Mouse (Mus musculus) embryonic facial prominence, embryonic 14.5 days (tissue): Measurements from ENCODE around the gene Drd4. TPM values are rescaled to one million over a fixed set of nuclear protein-coding genes. Genes with fewer than 3 reads are reported as not detected.

ENCODE experiments used
- ATAC-seq: fragments of 200-750 bp; cut with Nextera tagmentation; 2 replicates; pipeline ENCODE4 v1.8.0; 2017; ENCODE audit warnings: low read depth, moderate number of reproducible peaks, moderate TSS enrichment
- DNase-seq: peaks from one replicate; pipeline ENCODE4 v3.0.0-alpha.2; 2015; ENCODE audit warnings: low spot score
- H3K27ac ChIP-seq: fragments of 300-500 bp; sonication (generic); replicated peaks from 2 replicates; pipeline ENCODE4 v1.5.1; 2014; ENCODE audit warnings: low read depth, mild to moderate bottlenecking, low read length, moderate library complexity
- H3K27me3 ChIP-seq: fragments of 300-500 bp; sonication (generic); replicated peaks from 2 replicates; pipeline ENCODE4 v1.6.1; 2014; ENCODE audit warnings: low read length; ENCODE audit not compliant: control insufficient read depth, insufficient read depth
- H3K36me3 ChIP-seq: fragments of 300-500 bp; sonication (generic); 2 replicates; pipeline ENCODE4 v1.6.1; 2014; ENCODE audit warnings: low read length, mixed read lengths; ENCODE audit not compliant: control insufficient read depth, insufficient read depth
- H3K4me1 ChIP-seq: fragments of 300-500 bp; sonication (generic); 2 replicates; pipeline ENCODE4 v1.6.1; 2014; ENCODE audit warnings: antibody characterized with exemption, low read length; ENCODE audit not compliant: control insufficient read depth, insufficient read depth
- H3K4me2 ChIP-seq: fragments of 300-500 bp; sonication (generic); 2 replicates; pipeline ENCODE4 v1.6.1; 2014; ENCODE audit warnings: low read depth, mild to moderate bottlenecking, low read length, moderate library complexity, mixed read lengths
- H3K4me3 ChIP-seq: fragments of 300-500 bp; sonication (generic); 2 replicates; pipeline ENCODE4 v1.5.1; 2014; ENCODE audit warnings: low read depth, mild to moderate bottlenecking, low read length
- H3K9ac ChIP-seq: fragments of 300-500 bp; sonication (generic); 2 replicates; pipeline ENCODE4 v1.6.1; 2014; ENCODE audit warnings: low read depth, mild to moderate bottlenecking, low read length, moderate library complexity, mixed read lengths
- H3K9me3 ChIP-seq: fragments of 300-500 bp; sonication (generic); 2 replicates; pipeline ENCODE4 v1.6.1; 2016; ENCODE audit warnings: low read length; ENCODE audit not compliant: control insufficient read depth
- WGBS: fragments of 180-500 bp; shearing (Covaris S2); extraction: QIAGEN DNeasy Blood & Tissue Kit; methylation state at CpG from one replicate; pipeline ENCODE4 v1.1.7; 2014; 5-methylcytosine and 5-hydroxymethylcytosine counted together
- polyA plus RNA-seq: library from polyadenylated mRNA; unstranded; fragments of >200 nt; fragmentation: Nextera tagmentation; extraction: Ambion mirVana; gene quantifications from 2 replicates; pipeline ENCODE4 v1.2.1, GENCODE M21; 2014

Gene Drd4
- polyA plus RNA-seq, 1 experiment from 2014 or later, result 0.81 TPM

DNA sequence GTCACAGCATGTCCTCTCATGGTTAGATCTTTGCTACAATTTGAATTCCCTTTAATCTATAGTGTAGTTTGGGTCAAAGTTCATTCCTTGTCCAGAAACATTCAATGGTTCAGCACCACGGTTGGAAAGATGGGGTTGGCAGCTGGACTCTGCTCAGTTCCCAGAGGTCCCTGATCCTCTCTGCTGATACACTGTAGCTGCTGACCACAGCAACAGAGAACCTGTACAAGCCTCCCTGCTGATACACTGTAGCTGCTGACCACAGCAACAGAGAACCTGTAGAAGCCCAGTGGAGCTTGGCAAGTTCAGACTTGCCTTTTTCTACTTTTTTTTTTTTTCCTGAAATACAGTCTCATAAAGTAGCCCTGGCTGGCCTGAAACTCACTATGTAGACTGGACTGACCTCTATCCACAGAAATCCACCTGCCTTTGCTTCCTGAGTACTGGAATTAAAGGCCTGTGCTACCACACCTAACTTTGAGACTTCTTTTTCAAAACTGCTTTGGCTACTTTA is 25.9 kb downstream of the Drd4 start:
- Histone ChIP-seq H3K36me3 (peaks cover 97% of the 10 kb centered on the region), H3K27ac (no peak overlapping the region), H3K9ac (no peak overlapping the region), H3K27me3 (no peaks in the 10 kb centered on the region), H3K4me3 (no peak overlapping the region), H3K4me1 (no peaks in the 10 kb centered on the region), H3K9me3 (no peaks in the 10 kb centered on the region), H3K4me2 (no peak overlapping the region)
- ATAC-seq (no peak), DNase-seq (no peak)
- 87% methylated on average over 1 of the region's 1 CpGs for WGBS

DNA sequence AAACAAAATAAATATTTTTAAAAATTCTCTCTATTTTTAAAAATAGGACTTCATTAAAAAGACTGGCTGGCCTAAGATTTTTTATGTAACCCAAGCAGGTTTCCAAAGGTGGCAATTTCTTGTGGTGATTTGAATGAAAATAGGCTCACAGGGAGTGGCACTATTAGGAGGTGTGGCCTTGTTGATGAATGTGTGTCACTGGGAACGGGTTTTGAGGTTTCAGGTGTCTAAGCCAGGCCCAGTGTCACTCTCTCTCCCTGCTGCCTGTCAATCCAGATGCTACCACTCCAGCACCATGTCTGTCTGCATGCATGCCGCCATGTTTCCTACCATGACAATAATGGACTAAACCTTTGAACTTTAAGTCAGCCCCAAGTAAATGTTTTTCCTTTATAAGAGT is 27.6 kb downstream of the Drd4 start:
- ATAC-seq (no peak), DNase-seq (no peak)
- Histone ChIP-seq H3K9me3 (no peaks in the 10 kb centered on the region), H3K27ac (no peak overlapping the region), H3K4me2 (no peak overlapping the region), H3K4me1 (no peaks in the 10 kb centered on the region), H3K27me3 (no peaks in the 10 kb centered on the region), H3K9ac (no peak overlapping the region), H3K4me3 (no peak overlapping the region), H3K36me3 (peaks cover 95% of the 10 kb centered on the region)
- 86% methylated on average over 2 of the region's 2 CpGs for WGBS

DNA sequence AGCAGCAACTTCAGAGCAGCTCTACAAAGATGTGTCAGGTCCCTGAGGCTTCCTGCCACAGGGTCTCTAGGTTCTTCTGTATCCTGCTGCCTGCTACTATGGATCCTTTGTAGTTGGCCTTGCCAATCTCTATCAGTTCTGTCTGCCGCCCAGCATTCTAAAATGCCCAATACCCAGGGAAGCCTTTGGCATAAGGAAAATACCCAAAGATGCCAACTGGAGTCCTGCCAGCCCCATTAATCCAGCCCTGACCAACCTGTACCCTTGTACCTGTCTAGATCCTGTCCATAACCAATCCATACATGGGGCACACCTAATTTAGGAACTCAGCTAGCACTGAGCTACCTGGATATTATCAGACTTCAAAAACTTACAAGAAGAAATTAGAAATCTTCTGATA is 32.9 kb downstream of the Drd4 start:
- Histone ChIP-seq H3K27me3 (no peaks in the 10 kb centered on the region), H3K9ac (no peak overlapping the region), H3K4me1 (peaks cover 24% of the 10 kb centered on the region), H3K36me3 (peaks cover 44% of the 10 kb centered on the region), H3K9me3 (no peaks in the 10 kb centered on the region), H3K4me2 (no peak overlapping the region), H3K4me3 (no peak overlapping the region), H3K27ac (no peak overlapping the region)
- DNase-seq (no peak), ATAC-seq (no peak)
- WGBS, result 81% methylated on average over 1 of the region's 1 CpGs

DNA sequence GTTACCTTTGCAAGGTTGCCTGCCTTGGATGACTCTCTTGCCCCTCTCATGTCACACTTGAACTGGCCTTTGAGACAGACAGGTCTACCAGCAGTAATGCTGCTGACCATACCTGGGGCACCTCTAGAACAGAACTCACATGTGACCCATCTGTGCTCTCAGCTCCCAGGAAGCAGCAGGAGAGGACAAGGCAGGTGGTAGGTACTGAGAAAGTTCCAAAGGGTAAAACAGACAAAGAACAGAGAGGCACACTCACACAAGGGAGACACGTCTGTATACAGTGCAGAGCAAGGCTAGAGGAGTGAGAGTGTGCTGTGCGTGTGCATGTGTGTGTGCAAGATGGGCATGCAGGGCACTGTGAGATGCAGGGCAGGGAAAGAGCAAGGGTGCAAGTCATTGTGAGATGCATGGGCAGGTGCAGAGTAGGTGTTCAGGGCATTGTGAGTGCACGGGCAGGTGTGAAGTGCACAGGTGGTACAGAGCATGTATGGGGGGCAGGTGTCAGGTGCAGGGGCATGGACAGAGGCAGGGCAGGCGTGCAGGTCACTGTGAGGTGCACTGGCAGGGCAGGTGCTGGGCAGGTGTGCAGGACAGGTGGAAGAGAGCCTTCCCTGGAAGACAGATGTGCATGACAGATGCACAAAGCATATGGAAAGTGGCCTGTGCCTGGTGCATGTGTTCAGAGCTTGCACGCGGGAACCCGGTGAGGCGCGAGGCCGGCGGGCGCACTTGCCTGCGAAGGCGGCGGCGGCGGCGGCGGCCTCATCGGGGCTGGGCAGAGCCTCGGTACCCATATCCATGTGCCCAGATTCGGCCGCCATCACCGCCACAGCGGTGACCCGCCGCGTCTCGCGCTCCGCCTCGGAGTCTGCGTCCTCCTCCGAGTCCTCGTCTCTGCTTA is 35.0 kb downstream of the Drd4 start:
- Histone ChIP-seq H3K4me3 (peak overlapping the region; percentile 62), H3K4me1 (peaks cover 24% of the 10 kb centered on the region), H3K9ac (peak overlapping the region; percentile 89), H3K9me3 (no peaks in the 10 kb centered on the region), H3K4me2 (peak overlapping the region; percentile 100), H3K36me3 (peaks cover 23% of the 10 kb centered on the region), H3K27ac (peak overlapping the region; percentile 99), H3K27me3 (no peaks in the 10 kb centered on the region)
- ATAC-seq (peak; percentile 0; the same call in 1 of the 2 replicates), DNase-seq (peak; percentile 35)
- 11% methylated on average over 13 of the region's 35 CpGs for WGBS

DNA sequence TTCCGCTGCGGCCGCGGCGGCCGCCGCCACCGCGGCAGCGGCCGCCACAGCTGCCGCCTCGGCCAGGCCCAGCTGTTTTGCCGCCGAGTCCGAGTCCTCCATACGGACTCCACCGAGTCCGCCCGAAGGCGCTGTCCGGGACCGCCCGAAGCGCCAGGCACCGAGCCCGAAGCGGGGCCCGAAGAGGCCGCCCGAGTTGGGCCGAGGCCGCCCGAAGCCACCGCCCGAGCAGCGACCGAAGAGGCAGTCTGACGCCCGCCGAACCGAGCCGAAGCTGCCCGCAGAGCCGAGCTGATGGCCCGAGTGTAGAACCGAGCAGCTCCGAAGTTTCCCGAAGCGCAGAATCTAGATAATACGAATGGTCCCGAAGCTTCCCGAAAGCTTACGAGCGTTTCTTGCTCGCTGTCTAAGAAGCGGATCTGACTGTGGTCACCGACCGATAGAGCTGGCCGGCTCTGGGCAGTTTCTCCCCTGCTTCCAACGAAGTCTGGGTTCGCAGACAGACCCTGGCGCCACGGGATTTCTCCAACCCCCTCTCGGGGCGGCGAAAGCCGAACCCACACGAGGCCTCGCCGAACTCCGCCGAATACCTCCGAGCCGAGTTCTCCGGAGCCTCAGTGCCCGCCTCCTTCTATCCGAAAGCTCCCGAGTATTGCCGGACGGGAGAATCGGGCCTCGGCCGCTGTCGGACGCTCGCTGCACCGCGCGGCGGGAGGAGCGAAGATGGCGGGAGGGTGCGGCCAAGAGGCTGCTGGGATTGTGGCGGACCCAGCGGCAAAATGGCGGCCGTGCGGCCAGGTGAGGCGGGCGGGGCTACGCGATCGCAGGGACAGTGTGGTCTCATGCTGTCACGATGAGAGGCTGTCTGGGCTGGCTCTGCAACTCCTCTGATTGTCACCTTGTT is 35.9 kb downstream of the Drd4 start, which contains the start of the genes Deaf1 and Tmem80:
Gene Deaf1 (minus strand): TSS at position 222 of the 904 bp plus-strand sequence.
Gene Tmem80 (plus strand): TSS at position 271 of the 904 bp plus-strand sequence.
- ATAC-seq (peak; percentile 97), DNase-seq (peak; percentile 99)
- Histone ChIP-seq H3K4me1 (peaks cover 24% of the 10 kb centered on the region), H3K4me3 (peak within 1 kb of the TSS; percentile 62), H3K36me3 (peaks cover 15% of the 10 kb centered on the region), H3K9me3 (no peaks in the 10 kb centered on the region), H3K27ac (peak within 1 kb of the TSS; percentile 99), H3K27me3 (no peaks in the 10 kb centered on the region), H3K4me2 (peak within 1 kb of the TSS; percentile 100), H3K9ac (peak within 1 kb of the TSS; percentile 89)
- WGBS, result 0% methylated on average over 44 of the region's 105 CpGs

DNA sequence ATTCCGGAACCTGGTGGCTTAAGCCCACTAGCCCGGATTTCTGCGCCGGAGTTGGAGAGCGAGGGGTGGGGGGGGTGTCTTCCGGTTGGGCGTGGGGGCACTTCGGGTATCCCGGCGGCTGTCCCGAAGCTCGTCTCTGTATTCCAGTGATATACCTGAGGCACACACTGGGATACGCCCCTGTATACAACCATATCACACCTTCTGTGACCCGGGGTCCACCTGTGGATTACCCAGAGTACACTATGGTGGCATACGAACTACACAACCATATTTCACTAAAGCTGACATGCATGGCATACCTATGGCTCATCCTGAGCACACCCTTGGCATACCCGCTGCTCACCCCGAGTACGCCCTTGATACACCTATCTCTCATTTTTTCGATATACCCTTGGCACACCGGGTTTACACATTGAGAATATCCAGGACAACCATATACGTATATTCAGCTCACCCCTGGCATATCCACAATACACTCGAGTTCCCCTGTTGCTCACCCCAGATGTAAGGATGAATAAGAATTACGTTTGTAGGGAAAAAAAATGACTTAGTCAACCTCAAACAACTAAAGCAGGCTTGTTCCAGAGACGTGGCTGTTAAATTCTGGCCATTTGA is 36.7 kb downstream of the Drd4 start:
- Histone ChIP-seq H3K4me3 (peak overlapping the region; percentile 62), H3K4me1 (peaks cover 24% of the 10 kb centered on the region), H3K4me2 (peak overlapping the region; percentile 100), H3K27me3 (no peaks in the 10 kb centered on the region), H3K9me3 (no peaks in the 10 kb centered on the region), H3K27ac (peak overlapping the region; percentile 99), H3K36me3 (peaks cover 15% of the 10 kb centered on the region), H3K9ac (peak overlapping the region; percentile 89)
- DNase-seq (no peak), ATAC-seq (no peak; the same call in 1 of the 2 replicates)
- 17% methylated on average over 22 of the region's 24 CpGs for WGBS

DNA sequence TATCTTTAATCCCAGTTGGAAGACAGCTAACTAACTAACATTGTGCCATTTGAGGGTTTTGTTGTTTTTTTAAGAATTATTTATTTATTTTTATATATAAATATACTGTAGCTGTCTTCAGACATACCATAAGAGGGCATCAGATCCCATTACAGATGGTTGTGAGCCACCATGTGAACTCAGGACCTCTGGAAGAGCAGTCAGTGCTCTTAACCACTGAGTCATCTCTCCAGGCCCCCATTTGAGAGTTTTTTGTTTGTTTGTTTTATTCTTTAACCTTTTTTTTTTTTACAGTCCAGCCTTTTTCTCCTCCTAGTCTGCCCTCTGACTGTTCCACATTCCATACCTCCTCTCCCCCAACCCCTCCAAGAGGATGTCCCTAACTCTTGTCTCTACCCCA is 38.9 kb downstream of the Drd4 start:
- Histone ChIP-seq H3K9ac (no peak overlapping the region), H3K9me3 (no peaks in the 10 kb centered on the region), H3K4me1 (peaks cover 20% of the 10 kb centered on the region), H3K4me3 (no peak overlapping the region), H3K36me3 (peaks cover 19% of the 10 kb centered on the region), H3K27ac (no peak overlapping the region), H3K27me3 (no peaks in the 10 kb centered on the region), H3K4me2 (no peak overlapping the region)
- DNase-seq (no peak), ATAC-seq (no peak)

DNA sequence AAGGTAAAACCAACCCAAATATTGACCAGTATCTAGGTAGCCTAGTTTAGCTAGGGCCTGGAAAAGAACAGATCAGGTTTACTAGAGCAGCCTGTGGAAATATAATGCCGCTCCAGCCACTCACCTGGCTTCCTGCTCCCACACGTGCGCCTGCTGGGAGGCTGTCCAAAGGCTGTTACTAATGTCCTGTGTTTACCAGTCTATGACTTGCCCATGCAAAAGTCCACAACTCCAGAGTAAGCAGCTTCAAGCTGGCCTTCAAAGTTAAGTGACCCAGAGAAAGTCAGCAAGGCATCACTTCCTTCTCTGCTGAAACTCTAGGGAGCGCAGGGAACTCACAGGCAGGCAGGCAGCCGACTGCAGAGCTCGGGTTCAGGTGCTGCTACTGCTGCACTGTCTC is 40.2 kb downstream of the Drd4 start:
- H3K4me1 ChIP-seq, result peaks cover 7% of the 10 kb centered on the region; the same call in 1 of the 2 replicates
- no peak overlapping the region for H3K9ac ChIP-seq
- H3K27me3 ChIP-seq, result no peaks in the 10 kb centered on the region
- DNase-seq (no peak), ATAC-seq (no peak)
- H3K36me3 ChIP-seq, result peaks cover 23% of the 10 kb centered on the region
- WGBS, result 75% methylated on average over 6 of the region's 6 CpGs
- no peak overlapping the region for H3K4me3 ChIP-seq
- no peak overlapping the region for H3K4me2 ChIP-seq
- H3K9me3 ChIP-seq, result no peaks in the 10 kb centered on the region
- H3K27ac ChIP-seq, result no peak overlapping the region
